Mouse (Mus musculus) forebrain, postnatal 0 days (tissue): Measurements from ENCODE around the gene Grpel1. TPM values are rescaled to one million over a fixed set of nuclear protein-coding genes. Genes with fewer than 3 reads are reported as not detected.

Source experiments
- ATAC-seq: fragments of 200-750 bp; cut with Nextera tagmentation; 2 replicates; pipeline ENCODE4 v1.8.0; 2017; ENCODE audit warnings: mild to moderate bottlenecking, moderate library complexity
- DNase-seq: peaks from one replicate; pipeline ENCODE4 v3.0.0-alpha.2; 2015
- H3K27ac ChIP-seq: fragments of 300-500 bp; sonication (generic); 2 replicates; pipeline ENCODE4 v1.5.1; 2014; ENCODE audit warnings: low read depth, mild to moderate bottlenecking, antibody characterized with exemption, low read length, moderate library complexity, mixed read lengths
- H3K27me3 ChIP-seq: fragments of 300-500 bp; sonication (generic); 2 replicates; pipeline ENCODE4 v1.6.1; 2014; ENCODE audit warnings: mild to moderate bottlenecking, low read length, mixed read lengths; ENCODE audit not compliant: insufficient read depth
- H3K36me3 ChIP-seq: fragments of 300-500 bp; sonication (generic); 2 replicates; pipeline ENCODE4 v1.6.1; 2014; ENCODE audit warnings: mild to moderate bottlenecking, moderate library complexity; ENCODE audit not compliant: insufficient read depth
- H3K4me1 ChIP-seq: fragments of 300-500 bp; sonication (generic); 2 replicates; pipeline ENCODE4 v1.6.1; 2014; ENCODE audit warnings: antibody characterized with exemption; ENCODE audit not compliant: insufficient read depth
- H3K4me2 ChIP-seq: fragments of 300-500 bp; sonication (generic); 2 replicates; pipeline ENCODE4 v1.6.1; 2014; ENCODE audit warnings: low read depth, mild to moderate bottlenecking, moderate library complexity
- H3K4me3 ChIP-seq: fragments of 300-500 bp; sonication (generic); 2 replicates; pipeline ENCODE4 v1.5.1; 2014; ENCODE audit warnings: low read depth, low read length, mixed read lengths
- H3K9ac ChIP-seq: fragments of 300-500 bp; sonication (generic); 2 replicates; pipeline ENCODE4 v1.6.1; 2014; ENCODE audit warnings: mild to moderate bottlenecking
- H3K9me3 ChIP-seq: fragments of 300-500 bp; sonication (generic); 2 replicates; pipeline ENCODE4 v1.6.1; 2016; ENCODE audit warnings: low read length
- CTCF ChIP-seq: sonication (generic); IDR thresholded peaks from 2 replicates; pipeline ENCODE4 v1.5.1; 2016; ENCODE audit warnings: antibody characterized with exemption, control low read depth, low read depth
- WGBS: fragments of 180-500 bp; shearing (Covaris S2); extraction: QIAGEN DNeasy Blood & Tissue Kit; methylation state at CpG from one replicate; pipeline ENCODE4 v1.1.7; 2014; 5-methylcytosine and 5-hydroxymethylcytosine counted together
- polyA plus RNA-seq: library from polyadenylated mRNA; unstranded; fragments of >200 nt; fragmentation: Nextera tagmentation; extraction: Ambion mirVana; gene quantifications from 2 replicates; pipeline ENCODE4 v1.2.1, GENCODE M21; 2015
- total RNA-seq: library from RNA; depleted of rRNA; stranded (reverse); fragments of >200 nt; gene quantifications from 2 replicates; pipeline ENCODE4 v1.2.3, GENCODE M21; 2014; rRNA removed

The Grpel1 gene
- total and polyA plus RNA-seq, 2 experiments from 2014 or later: 19.1 to 42.0 TPM

DNA sequence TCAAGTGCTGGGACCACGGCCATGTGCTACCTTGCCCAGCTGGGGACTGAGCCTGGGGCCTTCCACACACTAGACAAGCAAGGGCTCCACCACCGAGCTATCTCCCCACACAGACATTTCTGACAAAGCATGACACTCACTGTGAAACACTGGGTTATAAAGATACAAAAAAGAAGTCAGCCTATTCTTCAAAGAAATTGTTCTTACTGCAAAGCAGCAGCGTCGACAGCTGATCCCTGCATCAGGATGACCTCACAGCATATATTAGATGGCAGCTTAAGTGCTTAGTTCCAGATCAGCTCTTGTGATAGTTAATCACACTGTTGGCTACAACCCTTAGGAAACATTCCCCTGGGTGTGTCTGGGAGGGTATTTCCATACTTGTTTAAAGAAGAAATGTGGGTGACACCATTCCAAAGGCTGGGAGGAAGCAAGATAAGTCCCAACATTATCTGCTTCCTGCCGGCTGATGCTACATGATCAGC lies 58.5 kb downstream of the Grpel1 start:
- ATAC-seq (no peak), DNase-seq (no peak)
- Histone ChIP-seq H3K9me3 (no peaks in the 10 kb centered on the region), H3K4me2 (no peak overlapping the region), H3K9ac (no peak overlapping the region), H3K27ac (no peak overlapping the region), H3K36me3 (peaks cover 57% of the 10 kb centered on the region), H3K4me1 (peaks cover 8% of the 10 kb centered on the region; the same call in 1 of the 2 replicates), H3K27me3 (no peaks in the 10 kb centered on the region), H3K4me3 (no peak overlapping the region)
- no peak for TF ChIP-seq CTCF
- 92% methylated on average over 5 of the region's 5 CpGs for WGBS

Other genes starting within 250 kb of the Grpel1 start
- 20.0 and 29.8 TPM in 2 replicates for gene Sorcs2, start 66.9 kb upstream of the Grpel1 start, total RNA-seq
- gene Sorcs2, start 66.9 kb upstream of the Grpel1 start, polyA plus RNA-seq: 5.3 and 10.0 TPM in 2 replicates
- gene Tada2b, start 19.3 kb downstream of the Grpel1 start, total RNA-seq: 16.7 and 22.0 TPM in 2 replicates
- gene Tada2b, start 19.3 kb downstream of the Grpel1 start, polyA plus RNA-seq: 2.9 and 3.0 TPM in 2 replicates
- 2.2 and 2.3 TPM in 2 replicates for gene Ccdc96, start 19.6 kb downstream of the Grpel1 start, total RNA-seq
- 1.5 and 2.4 TPM in 2 replicates for gene Ccdc96, start 19.6 kb downstream of the Grpel1 start, polyA plus RNA-seq
- gene Tbc1d14, start 128.3 kb downstream of the Grpel1 start, total RNA-seq: 28.1 and 29.0 TPM in 2 replicates
- gene Tbc1d14, start 128.3 kb downstream of the Grpel1 start, polyA plus RNA-seq: 74.1 and 74.5 TPM in 2 replicates
- gene D5Ertd579e, start 231.0 kb downstream of the Grpel1 start, total RNA-seq: 84.7 and 105 TPM in 2 replicates
- gene D5Ertd579e, start 231.0 kb downstream of the Grpel1 start, polyA plus RNA-seq: 23.3 and 27.4 TPM in 2 replicates